ENCODE assay signal across 27 mouse cellular contexts in the genomic region with DNA sequence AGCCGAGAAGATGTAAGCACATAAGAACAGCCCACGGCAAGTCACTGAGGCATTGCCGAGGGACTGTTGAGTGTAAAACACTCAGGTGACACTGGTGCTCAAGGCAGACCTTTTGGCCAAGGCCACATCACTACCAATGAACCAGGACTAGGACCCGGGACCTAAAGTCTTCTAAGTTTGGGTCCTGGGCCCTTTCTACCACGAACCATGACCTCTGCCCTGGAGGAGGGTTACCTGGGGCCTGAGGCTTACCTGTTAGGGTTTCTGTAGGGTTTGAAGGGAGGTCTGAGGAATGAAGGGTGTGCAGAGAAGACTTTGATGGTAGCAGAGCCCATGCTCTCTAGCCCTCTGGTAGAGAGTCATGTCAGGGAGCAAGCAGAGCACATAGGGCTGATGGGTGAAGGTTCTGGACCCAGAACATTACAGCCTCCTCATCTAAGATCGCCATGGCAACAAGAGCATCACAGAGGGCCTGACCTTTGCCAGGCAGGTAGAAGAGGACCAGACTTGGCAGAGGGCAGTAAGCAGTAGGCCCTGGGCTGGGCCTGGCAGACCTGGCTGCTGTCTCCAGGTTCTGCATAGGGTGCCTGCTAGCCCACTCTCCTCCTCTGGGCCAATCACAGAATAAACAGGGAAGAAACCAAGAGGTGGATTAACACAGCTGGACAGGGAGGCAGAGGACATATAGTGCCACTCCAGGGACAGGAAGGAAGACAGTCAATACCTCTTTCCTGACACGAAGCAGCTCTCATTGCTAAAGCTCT. TPM values are rescaled to one million over a fixed set of nuclear protein-coding genes. Genes with fewer than 3 reads are reported as not detected.
"Had no signal": no experiment of that assay in that cellular context is flagged by ENCODE, and none has a peak within 500 bp of the region (broad histone marks: within the 10 kb centered on the region; RNA-seq: fewer than 3 reads in every experiment).

TSS of gene Best1 (minus strand) at position 428 of the 764 bp plus-strand sequence.
TSS of gene Rab3il1 (plus strand) at position 464 of the 764 bp plus-strand sequence.

- H3K4me3 ChIP-seq: gastrocnemius, adult 2 months; heart, adult 2 months; heart, embryonic 10.5 days; heart, embryonic 12.5 days; hindbrain, embryonic 10.5 days; hindbrain, embryonic 12.5 days; intestine, embryonic 15.5 days; layer of hippocampus, adult 2 months; limb, embryonic 13.5 days; limb, embryonic 15.5 days had no signal

- H3K27me3 ChIP-seq: heart, embryonic 12.5 days; intestine, embryonic 15.5 days; limb, embryonic 13.5 days; limb, embryonic 15.5 days had no signal

- H3K9ac ChIP-seq: heart, embryonic 12.5 days; hindbrain, embryonic 12.5 days; hindbrain, embryonic 14.5 days; intestine, embryonic 15.5 days; limb, embryonic 13.5 days; limb, embryonic 15.5 days; liver, embryonic 14.5 days had no signal

- DNase-seq: gastrocnemius, adult 2 months; gastrocnemius, postnatal 10 days; gastrocnemius, postnatal 25 days; heart, adult 2 months; heart, postnatal 10 days; heart, postnatal 4 days; kidney, adult 18-20 months; kidney, adult 8-10 months; kidney, postnatal 14 days; kidney, postnatal 36 days; layer of hippocampus, adult 9-11 months; layer of hippocampus, postnatal 36 days; left cerebral cortex, postnatal 4 days had no signal

- H3K4me1 ChIP-seq: heart, embryonic 12.5 days; hindbrain, embryonic 12.5 days; intestine, embryonic 15.5 days; limb, embryonic 13.5 days; limb, embryonic 15.5 days had no signal

- H3K36me3 ChIP-seq: heart, embryonic 10.5 days; heart, embryonic 12.5 days; hindbrain, embryonic 10.5 days; hindbrain, embryonic 12.5 days; intestine, embryonic 15.5 days; limb, embryonic 13.5 days; limb, embryonic 15.5 days had no signal

- H3K4me2 ChIP-seq: heart, embryonic 12.5 days; hindbrain, embryonic 12.5 days; hindbrain, embryonic 14.5 days; intestine, embryonic 15.5 days; limb, embryonic 13.5 days; limb, embryonic 15.5 days had no signal

- H3K27ac ChIP-seq: gastrocnemius, adult 2 months; heart, adult 2 months; heart, embryonic 10.5 days; hindbrain, embryonic 10.5 days; hindbrain, embryonic 12.5 days; hindbrain, embryonic 14.5 days; intestine, embryonic 15.5 days; kidney, postnatal 0 days; layer of hippocampus, adult 2 months; limb, embryonic 13.5 days; limb, embryonic 15.5 days; liver, embryonic 14.5 days had no signal

- H3K9me3 ChIP-seq: heart, embryonic 12.5 days; hindbrain, embryonic 10.5 days; hindbrain, embryonic 12.5 days; intestine, embryonic 15.5 days; limb, embryonic 13.5 days; limb, embryonic 15.5 days had no signal

- ATAC-seq: hindbrain, embryonic 16.5 days; inflammation-experienced regulatory T-cells, adult 6 months; intestine, postnatal 0 days had no signal

RNA-seq across cellular contexts. Expression of gene Rab3il1, which starts in this region (rescaled TPM):
- polyA plus RNA-seq: inflammation-experienced regulatory T-cells, adult 6 months had no signal
